Mouse (Mus musculus) bone marrow macrophage, adult 2 months (primary cell): ENCODE measurements around the gene Trim61. TPM values are rescaled to one million over a fixed set of nuclear protein-coding genes. Genes with fewer than 3 reads are reported as not detected.
"Not testable (repeated sequence)": the region's sequence is repeated elsewhere in the genome, so short reads cannot be mapped to it uniquely, and the experiment has no call there.

Source experiments
- H3K27ac ChIP-seq: 2 replicates; pipeline ENCODE4 v1.5.1; 2012; ENCODE audit warnings: low read depth, low read length; ENCODE audit not compliant: insufficient read depth
- H3K4me1 ChIP-seq: 2 replicates; pipeline ENCODE4 v1.6.1; 2012; ENCODE audit warnings: low read length; ENCODE audit not compliant: control insufficient read depth, insufficient read depth
- H3K4me3 ChIP-seq: 2 replicates; pipeline ENCODE4 v1.5.1; 2012; ENCODE audit warnings: mild to moderate bottlenecking, low read length, moderate library complexity; ENCODE audit not compliant: insufficient read depth
- CTCF ChIP-seq: IDR thresholded peaks from 2 replicates; pipeline ENCODE4 v1.5.1; 2012; ENCODE audit warnings: low read depth, mild to moderate bottlenecking, low read length, moderate library complexity
- POLR2A ChIP-seq: IDR thresholded peaks from 2 replicates; pipeline ENCODE4 v1.6.1; 2012; ENCODE audit warnings: mild to moderate bottlenecking, low read depth, low read length, borderline replicate concordance
- polyA plus RNA-seq: library from polyadenylated mRNA; stranded (reverse); fragments of >200 nt; gene quantifications from 2 replicates; pipeline ENCODE4 v1.2.4, GENCODE M21; 2012; ENCODE audit not compliant: missing spikeins, insufficient read depth, insufficient read length

The Trim61 gene
- polyA plus RNA-seq, 1 experiment = not detected

GRCm38 (mm10) chr8:65047193-65047592 is 28.9 kb upstream of the Trim61 start:
- no peak for TF ChIP-seq CTCF
- TF ChIP-seq POLR2A = no peak
- H3K4me3 ChIP-seq = no peak overlapping the region

GRCm38 (mm10) chr8:65046565-65046964 is 28.2 kb upstream of the Trim61 start:
- Histone ChIP-seq H3K4me1 (no peaks in the 10 kb centered on the region), H3K4me3 (no peak overlapping the region), H3K27ac (no peak overlapping the region)
- TF ChIP-seq POLR2A (no peak), CTCF (no peak)

More at GRCm38 (mm10) chr8:65047193-65047592, 28.9 kb upstream of the Trim61 start:
- Histone ChIP-seq H3K4me1 (no peaks in the 10 kb centered on the region), H3K27ac (no peak overlapping the region)

GRCm38 (mm10) chr8:65037117-65037533 is 18.8 kb upstream of the Trim61 start, which contains the start of gene Apela:
Apela (minus strand) TSS chr8:65037336.
- H3K27ac ChIP-seq = no peak within 1 kb of the TSS
- H3K4me3 ChIP-seq = no peak within 1 kb of the TSS
- H3K4me1 ChIP-seq = no peaks in the 10 kb centered on the region
- TF ChIP-seq CTCF = no peak
- no peak for TF ChIP-seq POLR2A

GRCm38 (mm10) chr8:65034136-65034535 is 15.8 kb upstream of the Trim61 start:
- TF ChIP-seq POLR2A (no peak), CTCF (no peak)
- no peaks in the 10 kb centered on the region for H3K4me1 ChIP-seq
- H3K27ac ChIP-seq = no peak overlapping the region
- no peak overlapping the region for H3K4me3 ChIP-seq

- no peaks in the 10 kb centered on the region for H3K4me1 ChIP-seq
- H3K27ac ChIP-seq = no peak overlapping the region
- H3K4me3 ChIP-seq = no peak overlapping the region
- no peak for TF ChIP-seq CTCF
- no peak for TF ChIP-seq POLR2A
Observed at GRCm38 (mm10) chr8:65033056-65033455, 14.7 kb upstream of the Trim61 start.

GRCm38 (mm10) chr8:65032107-65032506 is 13.8 kb upstream of the Trim61 start:
- Histone ChIP-seq H3K4me3 (no peak overlapping the region), H3K27ac (no peak overlapping the region), H3K4me1 (no peaks in the 10 kb centered on the region)
- TF ChIP-seq POLR2A (no peak), CTCF (no peak)

GRCm38 (mm10) chr8:65030735-65031485 is 12.6 kb upstream of the Trim61 start:
- TF ChIP-seq CTCF = no peak
- H3K4me3 ChIP-seq = no peak overlapping the region
- H3K27ac ChIP-seq = no peak overlapping the region
- no peaks in the 10 kb centered on the region for H3K4me1 ChIP-seq

- H3K4me3 ChIP-seq = no peak overlapping the region
Observed at GRCm38 (mm10) chr8:65029776-65030175, 11.5 kb upstream of the Trim61 start.

GRCm38 (mm10) chr8:65028959-65029686 is 10.8 kb upstream of the Trim61 start:
- Histone ChIP-seq H3K4me1 (no peaks in the 10 kb centered on the region), H3K27ac (no peak overlapping the region), H3K4me3 (no peak overlapping the region)
- TF ChIP-seq POLR2A = no peak
- TF ChIP-seq CTCF = no peak

More at GRCm38 (mm10) chr8:65029776-65030175, 11.5 kb upstream of the Trim61 start:
- no peak overlapping the region for H3K27ac ChIP-seq
- H3K4me1 ChIP-seq = no peaks in the 10 kb centered on the region
- TF ChIP-seq CTCF = no peak
- TF ChIP-seq POLR2A = no peak

- no peak overlapping the region for H3K4me3 ChIP-seq
- H3K27ac ChIP-seq = no peak overlapping the region
- no peaks in the 10 kb centered on the region for H3K4me1 ChIP-seq
- TF ChIP-seq CTCF = no peak
- no peak for TF ChIP-seq POLR2A
Observed at GRCm38 (mm10) chr8:65022485-65022884, 4.2 kb upstream of the Trim61 start.

GRCm38 (mm10) chr8:65007616-65008015 is 10.7 kb downstream of the Trim61 start:
- H3K4me1 ChIP-seq, H3K4me3 ChIP-seq, H3K27ac ChIP-seq: not testable (repeated sequence)
